Mouse (Mus musculus): ENCODE measurements around the gene 4930404N11Rik. TPM values are rescaled to one million over a fixed set of nuclear protein-coding genes. Genes with fewer than 3 reads are reported as not detected.

4930404N11Rik gene
- total RNA-seq, 2 experiments from 2014 or later = 0.48 to 0.49 TPM

GRCm38 (mm10) chr10:81401521-81402226 lies 36.1 kb upstream of the 4930404N11Rik start:
- peak; percentile 84 for DNase-seq

- no peak for DNase-seq
Observed at GRCm38 (mm10) chr10:81401205-81401520, 35.5 kb upstream of the 4930404N11Rik start.

- no peak for DNase-seq
Observed at GRCm38 (mm10) chr10:81400371-81401204, 35.0 kb upstream of the 4930404N11Rik start.

- no peak for DNase-seq
Observed at GRCm38 (mm10) chr10:81399798-81400308, 34.2 kb upstream of the 4930404N11Rik start.

- no peak for DNase-seq
Observed at GRCm38 (mm10) chr10:81399296-81399695, 33.7 kb upstream of the 4930404N11Rik start.

GRCm38 (mm10) chr10:81396749-81397148 lies 31.1 kb upstream of the 4930404N11Rik start:
- no peak for DNase-seq

- no peak for DNase-seq
Observed at GRCm38 (mm10) chr10:81395865-81396264, 30.2 kb upstream of the 4930404N11Rik start.

GRCm38 (mm10) chr10:81395127-81395526 lies 29.5 kb upstream of the 4930404N11Rik start:
- no peak for DNase-seq

GRCm38 (mm10) chr10:81393456-81394063 lies 27.9 kb upstream of the 4930404N11Rik start:
- DNase-seq = no peak

- DNase-seq = no peak
Observed at GRCm38 (mm10) chr10:81392781-81393185, 27.2 kb upstream of the 4930404N11Rik start, which contains the start of gene Smim24. Smim24 (plus strand) TSS chr10:81393051.

- DNase-seq = no peak
Observed at GRCm38 (mm10) chr10:81392270-81392669, 26.7 kb upstream of the 4930404N11Rik start.

- DNase-seq = no peak
Observed at GRCm38 (mm10) chr10:81390678-81390965, 25.0 kb upstream of the 4930404N11Rik start.

GRCm38 (mm10) chr10:81389801-81390677 lies 24.4 kb upstream of the 4930404N11Rik start:
- peak; percentile 58 for DNase-seq

GRCm38 (mm10) chr10:81389373-81389772 lies 23.8 kb upstream of the 4930404N11Rik start:
- DNase-seq = no peak

GRCm38 (mm10) chr10:81388505-81389055 lies 23.0 kb upstream of the 4930404N11Rik start, which contains the start of gene Gm48552:
Gm48552 (plus strand) TSS chr10:81389005.
- DNase-seq = no peak

GRCm38 (mm10) chr10:81387716-81388115 lies 22.1 kb upstream of the 4930404N11Rik start:
- DNase-seq = no peak

GRCm38 (mm10) chr10:81385603-81386306 lies 20.1 kb upstream of the 4930404N11Rik start:
- no peak for DNase-seq

- no peak for DNase-seq
Observed at GRCm38 (mm10) chr10:81384605-81384982, 19.0 kb upstream of the 4930404N11Rik start.

GRCm38 (mm10) chr10:81383802-81384604 lies 18.4 kb upstream of the 4930404N11Rik start, which contains the start of the genes Dohh and Gm48551:
Dohh (plus strand) TSS chr10:81384428.
Gm48551 (plus strand) TSS chr10:81384466.
- DNase-seq = peak; percentile 96

GRCm38 (mm10) chr10:81382039-81382438 lies 16.4 kb upstream of the 4930404N11Rik start:
- DNase-seq = no peak

All from gastrocnemius, postnatal 25 days (tissue).